Mouse (Mus musculus): ENCODE results near the gene Ano7. TPM values are rescaled to one million over a fixed set of nuclear protein-coding genes. Genes with fewer than 3 reads are reported as not detected.
"Not testable (repeated sequence)": the region's sequence is repeated elsewhere in the genome, so short reads cannot be mapped to it uniquely, and the experiment has no call there.

Gene Ano7
- polyA plus RNA-seq, 1 experiment from 2014 or later = 0.46 TPM

DNA sequence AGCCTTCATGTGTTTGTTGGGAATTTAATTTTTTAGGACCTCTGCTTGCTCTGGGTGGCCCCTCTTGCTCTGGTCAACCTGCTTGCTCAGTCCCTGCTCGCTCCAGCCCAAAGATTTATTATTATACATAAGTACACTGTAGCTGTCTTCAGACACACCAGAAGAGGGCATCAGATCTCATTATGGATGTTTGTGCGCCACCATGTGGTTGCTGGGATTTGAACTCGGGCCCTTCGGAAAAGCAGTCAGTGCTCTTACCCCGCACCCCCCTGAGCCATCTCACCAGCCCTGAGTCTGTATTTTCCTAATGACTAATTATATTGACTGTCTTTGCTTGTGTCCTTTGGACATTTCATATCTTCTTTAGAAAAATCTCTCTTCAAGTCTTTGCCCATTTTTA is 5.4 kb downstream of the Ano7 start:
- H3K27me3 ChIP-seq = no peaks in the 10 kb centered on the region
- ATAC-seq = no peak
- H3K27ac ChIP-seq = no peak overlapping the region
- H3K9me3 ChIP-seq = no peaks in the 10 kb centered on the region
- no peak overlapping the region for H3K9ac ChIP-seq (replicated peaks)
- no peak overlapping the region for H3K4me2 ChIP-seq (replicated peaks)
- H3K4me1 ChIP-seq (replicated peaks) = no peaks in the 10 kb centered on the region
- H3K36me3 ChIP-seq = no peaks in the 10 kb centered on the region
- WGBS = 76% methylated on average over 5 of the region's 5 CpGs
- H3K4me3 ChIP-seq (replicated peaks) = no peak overlapping the region

DNA sequence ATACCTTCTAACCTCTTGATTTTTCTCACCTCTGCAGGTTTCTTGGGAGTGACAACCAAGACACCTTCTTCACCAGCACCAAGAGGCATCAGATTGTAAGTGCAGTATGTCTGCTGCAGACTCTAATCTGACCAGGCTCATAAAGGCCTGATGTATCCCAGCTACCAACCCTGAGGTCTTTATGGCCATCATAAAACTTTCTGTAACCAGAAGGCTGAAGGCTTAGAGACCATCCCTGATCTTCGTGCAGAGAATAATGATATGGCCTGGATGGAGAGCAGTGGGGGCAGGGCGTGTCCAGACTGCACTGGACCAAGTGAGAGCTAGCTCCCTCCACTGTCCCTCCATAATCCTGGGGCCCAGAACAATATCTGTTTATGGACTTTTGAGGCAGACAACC is 13.5 kb downstream of the Ano7 start:
- Histone ChIP-seq H3K27ac (no peak overlapping the region), H3K27me3 (no peaks in the 10 kb centered on the region), H3K4me2 (replicated peaks) (no peak overlapping the region), H3K4me1 (replicated peaks) (no peaks in the 10 kb centered on the region), H3K36me3 (no peaks in the 10 kb centered on the region), H3K9me3 (no peaks in the 10 kb centered on the region), H3K4me3 (replicated peaks) (no peak overlapping the region), H3K9ac (replicated peaks) (no peak overlapping the region)
- 85% methylated on average over 2 of the region's 2 CpGs for WGBS
- no peak for ATAC-seq

DNA sequence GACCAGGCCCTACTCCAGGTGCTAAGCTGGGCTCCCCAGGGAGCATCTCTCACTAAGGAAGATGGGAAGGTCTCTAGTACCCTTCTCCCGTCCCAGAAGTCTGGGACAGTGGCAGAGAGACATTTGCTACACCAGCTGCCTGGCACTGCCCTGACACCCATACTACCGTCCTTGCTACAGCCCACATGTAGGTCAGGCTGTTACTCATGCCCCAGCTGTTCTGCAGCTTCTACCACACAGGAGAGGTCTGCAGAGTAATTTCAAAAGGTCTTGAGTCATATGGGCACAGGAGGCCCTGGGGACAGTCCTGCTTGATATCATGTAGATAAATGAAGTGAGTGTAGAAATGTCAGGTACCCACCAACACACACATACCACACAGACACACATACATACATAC is 15.2 kb downstream of the Ano7 start:
- H3K9me3 ChIP-seq = no peaks in the 10 kb centered on the region
- WGBS = 84% methylated on average over 2 of the region's 2 CpGs
- H3K9ac ChIP-seq (replicated peaks) = no peak overlapping the region
- H3K4me2 ChIP-seq (replicated peaks) = no peak overlapping the region
- H3K4me3 ChIP-seq (replicated peaks) = no peak overlapping the region
- H3K36me3 ChIP-seq = no peaks in the 10 kb centered on the region
- H3K27ac ChIP-seq = no peak overlapping the region
- no peak for ATAC-seq
- H3K27me3 ChIP-seq = no peaks in the 10 kb centered on the region
- no peaks in the 10 kb centered on the region for H3K4me1 ChIP-seq (replicated peaks)

DNA sequence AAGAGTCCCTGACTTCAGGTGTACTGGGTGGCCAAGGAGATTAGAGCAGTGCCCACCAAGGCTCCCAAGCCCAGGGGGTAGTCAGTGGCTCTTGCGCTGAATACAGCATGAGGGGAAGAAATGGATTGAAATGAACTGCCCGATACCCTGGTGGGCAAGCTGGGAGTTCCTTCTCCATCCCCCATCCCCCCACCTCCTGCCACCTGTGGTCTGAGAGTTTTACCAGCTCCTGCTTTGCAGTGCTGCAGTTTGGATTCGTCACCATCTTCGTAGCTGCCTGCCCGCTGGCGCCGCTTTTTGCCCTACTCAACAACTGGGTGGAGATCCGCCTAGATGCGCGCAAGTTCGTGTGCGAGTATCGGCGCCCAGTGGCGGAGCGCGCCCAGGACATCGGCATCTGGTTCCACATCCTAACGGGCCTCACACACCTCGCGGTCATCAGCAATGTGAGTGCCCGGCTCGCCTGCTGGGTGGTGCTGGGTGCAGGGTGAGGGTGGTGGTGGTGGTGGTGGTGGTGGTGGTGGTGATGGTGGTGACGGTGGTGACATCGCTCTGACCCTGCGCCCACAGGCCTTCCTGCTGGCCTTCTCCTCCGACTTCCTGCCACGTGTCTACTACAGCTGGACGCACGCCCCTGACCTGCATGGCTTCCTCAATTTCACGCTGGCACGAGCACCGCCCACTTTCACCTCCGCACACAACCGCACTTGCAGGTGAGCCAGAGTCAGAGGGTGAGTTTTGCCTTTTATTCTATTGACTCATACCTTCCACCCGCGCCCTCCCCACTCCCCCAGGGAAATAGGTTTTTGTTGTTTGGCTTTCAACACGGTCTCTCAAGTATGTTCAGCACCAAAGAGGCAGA is 27.7 kb downstream of the Ano7 start:
- ATAC-seq = no peak
- no peak overlapping the region for H3K9ac ChIP-seq (replicated peaks)
- peak overlapping the region; percentile 40 for H3K4me2 ChIP-seq (replicated peaks)
- H3K4me3 ChIP-seq (replicated peaks) = no peak overlapping the region
- H3K36me3 ChIP-seq = peaks cover 9% of the 10 kb centered on the region
- H3K27me3 ChIP-seq = no peaks in the 10 kb centered on the region; the same call in 1 of the 2 replicates
- WGBS = 28% methylated on average over 38 of the region's 38 CpGs
- no peak overlapping the region for H3K27ac ChIP-seq
- no peaks in the 10 kb centered on the region for H3K9me3 ChIP-seq
- peaks cover 5% of the 10 kb centered on the region; the same call in 1 of the 2 replicates for H3K4me1 ChIP-seq (replicated peaks)

DNA sequence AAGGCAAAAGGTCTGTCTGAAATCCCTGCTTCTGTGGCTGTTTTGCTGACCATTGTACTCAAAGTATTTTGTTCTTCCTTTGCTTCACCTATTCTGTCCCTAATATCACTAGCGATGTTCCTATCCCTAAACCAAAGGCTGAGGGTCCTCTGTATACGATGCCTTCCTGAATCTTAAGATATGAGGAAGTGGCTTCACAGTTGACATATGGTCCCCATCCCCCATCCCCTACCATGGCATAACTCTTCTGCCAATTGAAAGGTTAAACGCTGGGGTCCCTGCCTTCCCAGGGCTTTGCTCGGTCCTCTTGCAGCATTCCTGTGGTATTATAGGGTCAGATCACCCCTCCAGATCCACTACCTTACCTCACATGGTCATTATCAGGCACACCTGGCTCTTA is 29.7 kb downstream of the Ano7 start:
- Histone ChIP-seq H3K4me3 (replicated peaks) (no peak overlapping the region), H3K27ac (no peak overlapping the region), H3K9ac (replicated peaks) (no peak overlapping the region), H3K27me3 (no peaks in the 10 kb centered on the region; the same call in 1 of the 2 replicates), H3K4me1 (replicated peaks) (peaks cover 5% of the 10 kb centered on the region; the same call in 1 of the 2 replicates), H3K36me3 (peaks cover 29% of the 10 kb centered on the region), H3K9me3 (no peaks in the 10 kb centered on the region), H3K4me2 (replicated peaks) (no peak overlapping the region)
- no peak for ATAC-seq
- 84% methylated on average over 4 of the region's 4 CpGs for WGBS

DNA sequence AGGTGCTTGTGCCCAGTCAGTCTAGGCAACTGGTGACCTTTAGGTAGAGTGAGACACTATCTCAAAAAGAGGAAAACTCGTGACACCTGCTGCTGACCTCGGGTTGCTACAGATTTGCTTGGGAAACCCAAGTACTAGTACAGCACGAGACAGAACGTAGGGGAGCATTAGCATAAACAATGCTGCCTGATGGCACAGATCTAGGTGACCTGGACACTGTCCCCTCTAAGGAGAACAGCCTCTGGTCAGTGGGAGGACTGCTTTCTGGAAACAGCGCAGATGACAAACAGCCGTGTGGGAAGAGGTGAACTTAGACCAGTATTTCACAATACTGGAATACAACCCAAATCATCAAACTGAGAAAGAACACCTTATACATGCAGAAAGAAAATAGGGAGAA is 58.4 kb downstream of the Ano7 start:
- Histone ChIP-seq H3K36me3 (peaks cover 58% of the 10 kb centered on the region), H3K4me3 (replicated peaks) (no peak overlapping the region), H3K4me2 (replicated peaks) (no peak overlapping the region), H3K9me3 (no peaks in the 10 kb centered on the region), H3K27me3 (no peaks in the 10 kb centered on the region), H3K4me1 (replicated peaks) (no peaks in the 10 kb centered on the region), H3K9ac (replicated peaks) (no peak overlapping the region), H3K27ac (no peak overlapping the region)
- 88% methylated on average over 6 of the region's 6 CpGs for WGBS
- no peak for ATAC-seq

GRCm38 (mm10) chr1:93439321-93439720 is 65.6 kb downstream of the Ano7 start:
- no peak overlapping the region for H3K9ac ChIP-seq (replicated peaks)
- peaks cover 7% of the 10 kb centered on the region for H3K4me1 ChIP-seq (replicated peaks)
- 98% methylated on average over 1 of the region's 1 CpGs for WGBS
- no peak overlapping the region for H3K4me3 ChIP-seq (replicated peaks)
- peaks cover 40% of the 10 kb centered on the region for H3K36me3 ChIP-seq
- no peak overlapping the region for H3K4me2 ChIP-seq (replicated peaks)
- no peaks in the 10 kb centered on the region for H3K27me3 ChIP-seq
- no peaks in the 10 kb centered on the region for H3K9me3 ChIP-seq
- H3K27ac ChIP-seq = no peak overlapping the region
- ATAC-seq = no peak

GRCm38 (mm10) chr1:93444405-93445110 is 70.8 kb downstream of the Ano7 start:
- Histone ChIP-seq H3K27me3 (no peaks in the 10 kb centered on the region), H3K27ac (peak overlapping the region; percentile 62; the same call in 1 of the 2 replicates), H3K9me3 (no peaks in the 10 kb centered on the region), H3K4me1 (replicated peaks) (peaks cover 19% of the 10 kb centered on the region), H3K36me3 (peaks cover 6% of the 10 kb centered on the region), H3K9ac (replicated peaks) (peak overlapping the region; percentile 74), H3K4me3 (replicated peaks) (peak overlapping the region; percentile 67), H3K4me2 (replicated peaks) (peak overlapping the region; percentile 95)
- peak; percentile 84 for ATAC-seq
- 5% methylated on average over 18 of the region's 18 CpGs for WGBS

DNA sequence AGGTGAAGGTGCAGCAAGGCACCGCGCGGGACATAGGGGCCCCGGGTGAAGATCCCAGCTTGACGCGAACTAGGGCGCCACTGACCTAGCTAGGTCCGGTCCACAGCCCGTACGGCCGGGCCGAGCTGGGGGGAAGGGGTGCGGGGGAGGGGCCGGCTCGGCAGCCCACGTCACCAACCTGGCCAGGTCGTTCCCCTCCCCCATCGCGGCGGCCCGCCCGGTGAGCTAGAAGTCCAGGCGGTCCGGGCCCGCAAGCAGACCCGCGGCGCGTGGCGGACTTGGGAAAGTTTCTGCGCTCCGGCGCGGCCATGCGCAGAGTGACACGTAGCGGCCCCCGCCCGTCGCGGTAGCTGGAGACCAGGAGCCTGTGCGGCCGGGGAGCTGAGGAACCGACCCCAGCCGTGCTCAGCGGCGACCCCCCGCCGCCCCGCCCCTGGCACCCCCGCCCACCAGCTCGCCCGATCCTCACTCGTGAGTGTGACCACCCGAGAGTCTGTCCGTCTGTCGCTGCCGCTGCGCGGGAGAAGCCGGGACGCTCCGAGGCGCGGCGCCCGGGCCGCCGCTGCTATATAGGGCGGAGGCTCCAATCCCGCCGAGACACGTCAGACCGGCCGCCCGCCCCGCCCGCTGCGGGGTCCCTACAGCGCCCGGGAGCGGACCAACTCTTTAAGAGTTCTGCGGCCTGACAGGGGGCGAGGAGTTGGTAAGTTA is 71.5 kb downstream of the Ano7 start:
- under 1% methylated on average over 78 of the region's 84 CpGs for WGBS
- Histone ChIP-seq H3K36me3 (peaks cover 6% of the 10 kb centered on the region), H3K4me3 (replicated peaks) (peak overlapping the region; percentile 67), H3K4me2 (replicated peaks) (peak overlapping the region; percentile 95), H3K9ac (replicated peaks) (peak overlapping the region; percentile 74), H3K4me1 (replicated peaks) (peaks cover 19% of the 10 kb centered on the region), H3K27me3 (no peaks in the 10 kb centered on the region), H3K27ac (peak overlapping the region; percentile 62), H3K9me3 (no peaks in the 10 kb centered on the region)
- ATAC-seq = peak; percentile 92

DNA sequence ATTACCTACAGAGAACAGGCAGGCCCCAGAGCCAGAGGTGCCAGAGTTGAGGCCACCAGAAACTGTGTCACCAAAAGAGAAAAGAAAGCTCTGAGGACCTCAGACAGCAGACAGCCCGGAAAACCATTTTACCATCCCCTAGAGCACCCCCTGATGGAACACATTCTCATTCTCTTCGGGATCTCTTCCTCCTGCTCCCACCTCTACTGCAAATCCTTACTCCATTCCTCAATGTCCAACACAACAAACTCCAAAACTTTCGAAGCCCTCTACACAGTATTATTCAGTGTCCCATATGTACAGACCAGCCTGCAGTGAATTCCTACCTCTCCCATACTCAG is 72.1 kb downstream of the Ano7 start:
- peak overlapping the region; percentile 74 for H3K9ac ChIP-seq (replicated peaks)
- H3K4me1 ChIP-seq (replicated peaks) = peaks cover 19% of the 10 kb centered on the region
- no peaks in the 10 kb centered on the region for H3K9me3 ChIP-seq
- ATAC-seq = peak; percentile 3; the same call in 1 of the 2 replicates
- no peaks in the 10 kb centered on the region for H3K27me3 ChIP-seq
- H3K27ac ChIP-seq = peak overlapping the region; percentile 62; the same call in 1 of the 2 replicates
- H3K4me3 ChIP-seq (replicated peaks) = peak overlapping the region; percentile 67
- peak overlapping the region; percentile 95 for H3K4me2 ChIP-seq (replicated peaks)
- WGBS = 13% methylated on average over 3 of the region's 3 CpGs
- peaks cover 2% of the 10 kb centered on the region for H3K36me3 ChIP-seq

- ATAC-seq; H3K9ac ChIP-seq (replicated peaks); H3K36me3 ChIP-seq; H3K4me2 ChIP-seq (replicated peaks); H3K4me1 ChIP-seq (replicated peaks); H3K9me3 ChIP-seq; H3K27me3 ChIP-seq; H3K4me3 ChIP-seq (replicated peaks); H3K27ac ChIP-seq: not testable (repeated sequence)
- WGBS = 82% methylated on average over 5 of the region's 5 CpGs
These were observed 76.4 kb downstream of the Ano7 start for GRCm38 (mm10) chr1:93450118-93450517.

DNA sequence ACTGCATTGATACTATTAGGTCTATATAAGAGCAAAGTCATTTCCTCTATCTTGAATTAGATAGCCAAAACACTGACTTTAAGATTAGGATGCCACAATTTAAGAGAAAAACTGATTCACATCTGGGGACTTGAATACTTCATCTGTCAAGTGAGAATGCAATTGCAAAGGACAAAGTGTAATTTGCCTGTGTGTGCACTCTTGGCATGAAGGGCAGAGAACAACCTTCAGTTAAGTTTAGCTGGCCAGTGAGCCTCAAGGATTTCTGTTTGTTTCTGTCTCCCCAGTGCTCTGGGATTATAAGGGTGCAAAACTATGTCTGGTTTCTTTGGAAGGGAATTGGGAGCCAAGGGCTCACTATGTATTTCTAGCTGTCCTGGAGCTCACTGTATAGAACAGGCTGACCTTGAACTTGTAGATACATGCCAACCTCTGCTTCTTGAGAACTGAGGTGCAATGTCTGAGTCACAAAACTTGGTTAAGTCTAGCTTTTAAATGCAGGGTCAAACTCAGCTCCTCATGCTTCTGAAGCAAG is 80.1 kb downstream of the Ano7 start:
- H3K9ac ChIP-seq (replicated peaks) = no peak overlapping the region
- no peak overlapping the region for H3K27ac ChIP-seq
- no peak for ATAC-seq
- H3K4me1 ChIP-seq (replicated peaks) = no peaks in the 10 kb centered on the region
- no peak overlapping the region for H3K4me3 ChIP-seq (replicated peaks)
- H3K9me3 ChIP-seq = no peaks in the 10 kb centered on the region
- H3K27me3 ChIP-seq = no peaks in the 10 kb centered on the region
- H3K36me3 ChIP-seq = no peaks in the 10 kb centered on the region
- H3K4me2 ChIP-seq (replicated peaks) = no peak overlapping the region
